Mouse (Mus musculus): ENCODE data around the gene Rnf185. TPM values are rescaled to one million over a fixed set of nuclear protein-coding genes. Genes with fewer than 3 reads are reported as not detected.

The Rnf185 gene
- polyA plus RNA-seq, 1 experiment from 2014 or later = 9.7 TPM

GRCm38 (mm10) chr11:3369449-3369848 lies 82.7 kb downstream of the Rnf185 start:
- no peaks in the 10 kb centered on the region for H3K36me3 ChIP-seq (replicated peaks; ENCODE audit: insufficient read depth, low read length)
- 81% methylated on average over 5 of the region's 5 CpGs for WGBS (ENCODE audit: insufficient replicate concordance)
- no peak for DNase-seq
- TF ChIP-seq CTCF (IDR thresholded peaks at IDR 0.05; ENCODE audit: low read depth) (no peak), EP300 (IDR thresholded peaks at IDR 0.05; ENCODE audit: low read depth) (no peak)
- H3K27ac ChIP-seq (ENCODE audit: low read depth) = no peak overlapping the region
- no peak overlapping the region for H3K9ac ChIP-seq (replicated peaks)
- H3K27me3 ChIP-seq (ENCODE audit: insufficient read depth, low read length) = no peaks in the 10 kb centered on the region
- no peaks in the 10 kb centered on the region for H3K9me3 ChIP-seq (ENCODE audit: low read length)
- H3K4me1 ChIP-seq (ENCODE audit: insufficient read depth) = peaks cover 5% of the 10 kb centered on the region
- no peak overlapping the region for H3K4me3 ChIP-seq (ENCODE audit: low read depth, low read length)
- H3K4me2 ChIP-seq (ENCODE audit: low read depth, low read length) = no peak overlapping the region
- ATAC-seq = no peak

GRCm38 (mm10) chr11:3368983-3369382 lies 83.2 kb downstream of the Rnf185 start:
- TF ChIP-seq CTCF (IDR thresholded peaks at IDR 0.05; ENCODE audit: low read depth) (no peak), EP300 (IDR thresholded peaks at IDR 0.05; ENCODE audit: low read depth) (no peak)
- ATAC-seq = no peak
- H3K4me2 ChIP-seq (ENCODE audit: low read depth, low read length) = no peak overlapping the region

GRCm38 (mm10) chr11:3366411-3366810 lies 85.8 kb downstream of the Rnf185 start:
- Histone ChIP-seq H3K4me1 (ENCODE audit: insufficient read depth) (peaks cover 5% of the 10 kb centered on the region), H3K9me3 (ENCODE audit: low read length) (0 out of 2 replicates have a peak, but pooled peaks cover 3% of the 10 kb centered on the region), H3K9ac (replicated peaks) (no peak overlapping the region), H3K27me3 (ENCODE audit: insufficient read depth, low read length) (no peaks in the 10 kb centered on the region), H3K4me3 (ENCODE audit: low read depth, low read length) (no peak overlapping the region), H3K4me2 (ENCODE audit: low read depth, low read length) (no peak overlapping the region), H3K36me3 (replicated peaks; ENCODE audit: insufficient read depth, low read length) (no peaks in the 10 kb centered on the region; the same call in 1 of the 2 replicates), H3K27ac (ENCODE audit: low read depth) (no peak overlapping the region)
- 80% methylated on average over 7 of the region's 7 CpGs for WGBS (ENCODE audit: insufficient replicate concordance)
- no peak for ATAC-seq
- no peak for TF ChIP-seq CTCF (IDR thresholded peaks at IDR 0.05; ENCODE audit: low read depth)
- TF ChIP-seq EP300 (IDR thresholded peaks at IDR 0.05; ENCODE audit: low read depth) = no peak
- no peak for DNase-seq

More at GRCm38 (mm10) chr11:3368983-3369382, 83.2 kb downstream of the Rnf185 start:
- Histone ChIP-seq H3K36me3 (replicated peaks; ENCODE audit: insufficient read depth, low read length) (no peaks in the 10 kb centered on the region), H3K9ac (replicated peaks) (no peak overlapping the region), H3K9me3 (ENCODE audit: low read length) (no peaks in the 10 kb centered on the region), H3K4me3 (ENCODE audit: low read depth, low read length) (no peak overlapping the region), H3K27ac (ENCODE audit: low read depth) (no peak overlapping the region), H3K4me1 (ENCODE audit: insufficient read depth) (peaks cover 5% of the 10 kb centered on the region), H3K27me3 (ENCODE audit: insufficient read depth, low read length) (no peaks in the 10 kb centered on the region)
- WGBS (ENCODE audit: insufficient replicate concordance) = 68% methylated on average over 7 of the region's 7 CpGs
- DNase-seq = no peak

Other genes with a start within 250 kb of the Rnf185 start
- gene Eif4enif1, start 250.0 kb downstream of the Rnf185 start, polyA plus RNA-seq (2015; fragmentation: Nextera tagmentation; extraction: Ambion mirVana) = 12.6 and 14.9 TPM in 2 replicates
- 83.1 and 84.7 TPM in 2 replicates for gene Drg1, start 185.9 kb downstream of the Rnf185 start, polyA plus RNA-seq (2015; fragmentation: Nextera tagmentation; extraction: Ambion mirVana)
- 8.6 and 8.8 TPM in 2 replicates for gene Patz1, start 163.5 kb downstream of the Rnf185 start, polyA plus RNA-seq (2015; fragmentation: Nextera tagmentation; extraction: Ambion mirVana)
- 2.4 and 2.5 TPM in 2 replicates for gene Pik3ip1, start 122.0 kb downstream of the Rnf185 start, polyA plus RNA-seq (2015; fragmentation: Nextera tagmentation; extraction: Ambion mirVana)
- 6.7 and 6.8 TPM in 2 replicates for gene Limk2, start 43.2 kb downstream of the Rnf185 start, polyA plus RNA-seq (2015; fragmentation: Nextera tagmentation; extraction: Ambion mirVana)
- 0.07 TPM in 1 of 2 replicates, not detected in the other for gene Pla2g3, start 35.9 kb upstream of the Rnf185 start, polyA plus RNA-seq (2015; fragmentation: Nextera tagmentation; extraction: Ambion mirVana)
- 0.83 and 0.86 TPM in 2 replicates for gene Inpp5j, start 52.5 kb upstream of the Rnf185 start, polyA plus RNA-seq (2015; fragmentation: Nextera tagmentation; extraction: Ambion mirVana)
- 9.9 and 11.7 TPM in 2 replicates for gene Selenom, start 62.3 kb upstream of the Rnf185 start, polyA plus RNA-seq (2015; fragmentation: Nextera tagmentation; extraction: Ambion mirVana)
- gene Smtn, start 88.2 kb upstream of the Rnf185 start, polyA plus RNA-seq (2015; fragmentation: Nextera tagmentation; extraction: Ambion mirVana) = 8.4 and 8.9 TPM in 2 replicates
- gene Morc2a, start 196.8 kb upstream of the Rnf185 start, polyA plus RNA-seq (2015; fragmentation: Nextera tagmentation; extraction: Ambion mirVana) = 3.0 and 3.7 TPM in 2 replicates